Mouse (Mus musculus) heart, postnatal 0 days (tissue): Measurements from ENCODE around the gene Ankrd9.

Experiments used
- CTCF ChIP-seq: IDR thresholded peaks from 2 replicates; pipeline ENCODE4 v1.5.1; 2016; ENCODE audit warnings: antibody characterized with exemption, control low read depth, low read depth
- EP300 ChIP-seq: IDR thresholded peaks from 2 replicates; pipeline ENCODE4 v1.6.1; 2016; ENCODE audit warnings: antibody characterized with exemption, low read depth

GRCm38 (mm10) chr12:110953900-110954299 is 24.9 kb downstream of the Ankrd9 start:
- TF ChIP-seq CTCF (no peak), EP300 (no peak)
